Mouse (Mus musculus) olfactory bulb, adult 2 months (tissue): Measurements from ENCODE around the gene Cep41.

Experiments
- CTCF ChIP-seq: fragments of 200-500 bp; IDR thresholded peaks from 2 replicates; pipeline ENCODE4 v1.5.1; 2012; ENCODE audit warnings: low read depth, mild to moderate bottlenecking, low read length, moderate library complexity; ENCODE audit not compliant: insufficient read depth
- POLR2A ChIP-seq: fragments of 200-500 bp; IDR thresholded peaks from 2 replicates; pipeline ENCODE4 v1.6.1; 2012; ENCODE audit warnings: mild to moderate bottlenecking, low read depth, low read length, moderate library complexity; ENCODE audit not compliant: insufficient read depth

- TF ChIP-seq POLR2A, result no peak
- no peak for TF ChIP-seq CTCF
Observed at GRCm38 (mm10) chr6:30667585-30667984, 26.0 kb downstream of the Cep41 start.
